Mouse (Mus musculus) brain, adult 10 weeks (tissue): ENCODE measurements around the gene Tmem182. TPM values are rescaled to one million over a fixed set of nuclear protein-coding genes. Genes with fewer than 3 reads are reported as not detected.

Experiments used
- polyA plus RNA-seq: library from polyadenylated mRNA; stranded (reverse); fragments of 350-450 nt; fragmentation: Illumina TruSeq; extraction: RNeasy Lipid Tissue Mini Kit (QIAGEN cat#74804); gene quantifications from one replicate; pipeline ENCODE4 v1.2.3, GENCODE M21; 2015; ENCODE audit warnings: low read depth, low replicate concordance

Tmem182 gene
- 0.16 TPM for polyA plus RNA-seq

DNA sequence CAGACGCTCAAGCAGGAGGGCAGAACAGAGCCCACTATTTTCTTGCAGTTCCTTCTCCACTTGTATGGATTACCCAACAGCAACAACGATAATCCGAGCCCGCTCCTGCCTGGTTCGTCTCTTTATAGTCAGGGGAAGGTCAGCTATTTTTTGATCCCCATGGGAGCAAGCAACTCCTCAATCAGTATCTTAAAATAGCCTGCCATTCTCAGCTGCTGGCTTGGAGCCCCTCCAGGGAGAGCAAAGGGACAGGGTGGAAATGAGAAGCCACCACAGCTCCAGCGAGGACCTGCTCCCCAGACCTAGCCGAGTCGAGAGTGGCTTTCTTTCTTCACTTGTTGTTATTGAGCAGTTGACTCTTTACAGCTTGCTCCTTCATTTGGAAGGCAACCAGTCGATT lies at the start of gene Tmem182:
Gene Tmem182 (plus strand): TSS at position 251 of the 400 bp plus-strand sequence.

DNA sequence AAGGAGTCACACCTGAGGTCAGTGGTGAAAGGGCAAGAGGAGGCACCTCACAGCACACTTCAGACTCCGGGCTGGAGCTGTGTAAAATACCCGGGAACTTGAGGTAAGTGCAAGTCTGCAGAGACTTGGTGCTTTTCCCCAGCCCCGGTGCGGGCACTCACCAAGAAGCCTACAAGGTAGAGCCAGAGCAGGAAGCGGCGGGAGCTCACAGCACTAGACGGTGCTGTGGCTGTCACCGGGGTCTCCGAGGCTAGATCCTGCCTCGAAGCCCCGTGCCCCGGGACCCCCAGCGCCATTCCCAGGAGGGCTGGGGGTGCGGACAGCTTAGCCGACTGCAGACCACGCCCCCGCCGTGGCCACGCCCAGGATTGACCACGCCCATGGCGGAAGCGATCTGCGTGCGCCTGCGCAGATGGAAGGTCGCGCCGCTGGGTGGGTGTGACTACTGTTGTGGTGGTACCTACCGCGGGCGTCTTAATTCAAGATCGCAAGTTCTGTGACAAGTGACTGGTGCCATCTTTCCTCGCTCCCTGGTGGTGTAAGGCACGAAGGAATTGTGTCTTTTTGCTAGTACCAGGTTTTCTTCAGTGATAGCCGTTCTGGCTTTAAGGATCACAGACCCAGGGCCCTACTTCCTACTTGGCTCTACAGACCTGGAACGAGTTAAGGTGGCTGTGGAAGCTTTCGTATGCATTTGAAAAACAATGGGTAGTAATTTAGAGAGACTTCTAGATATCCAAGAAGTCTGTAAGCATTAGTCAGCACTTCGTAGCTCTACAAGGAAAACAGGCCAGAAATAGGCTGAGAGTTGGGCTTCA lies 14.9 kb upstream of the Tmem182 start, which contains the start of gene Mfsd9:
Gene Mfsd9 (minus strand): TSS at position 364 of the 818 bp plus-strand sequence.

Other genes starting within 250 kb of the Tmem182 start
- 2.1 TPM for gene Slc9a4, start 225.5 kb upstream of the Tmem182 start, polyA plus RNA-seq
- gene Slc9a2, start 125.0 kb upstream of the Tmem182 start, polyA plus RNA-seq = 3.2 TPM
- gene Mfsd9, start 14.9 kb upstream of the Tmem182 start, polyA plus RNA-seq = 5.0 TPM